Mouse (Mus musculus): ENCODE results near the gene Denr. TPM values are rescaled to one million over a fixed set of nuclear protein-coding genes. Genes with fewer than 3 reads are reported as not detected.
A peak's percentile ranks its signal among the peaks of the same experiment; 100 is the strongest.

Denr gene
- polyA plus RNA-seq, 1 experiment from 2014 or later: 177 TPM

DNA sequence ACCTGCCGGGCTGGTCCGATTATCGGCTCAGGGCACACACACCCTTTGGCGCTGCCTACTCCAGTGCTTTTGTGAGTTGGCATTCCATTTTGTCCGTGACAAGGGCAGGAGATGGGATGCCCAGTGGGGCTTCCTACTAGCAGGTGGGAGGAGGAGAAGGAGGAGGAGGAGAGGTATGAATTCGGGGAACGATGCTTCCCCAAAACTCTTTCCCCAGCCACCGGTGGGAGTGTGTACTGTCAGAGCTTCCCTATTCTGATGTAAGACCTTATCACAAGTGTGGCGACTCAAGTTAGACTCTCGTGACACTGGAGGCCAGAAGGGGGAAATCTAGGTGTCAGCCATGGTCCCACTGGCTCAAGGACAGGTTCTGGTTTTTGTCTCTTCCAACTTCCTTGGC is 22.6 kb upstream of the Denr start:
- H3K36me3 ChIP-seq (replicated peaks): no peaks in the 10 kb centered on the region

DNA sequence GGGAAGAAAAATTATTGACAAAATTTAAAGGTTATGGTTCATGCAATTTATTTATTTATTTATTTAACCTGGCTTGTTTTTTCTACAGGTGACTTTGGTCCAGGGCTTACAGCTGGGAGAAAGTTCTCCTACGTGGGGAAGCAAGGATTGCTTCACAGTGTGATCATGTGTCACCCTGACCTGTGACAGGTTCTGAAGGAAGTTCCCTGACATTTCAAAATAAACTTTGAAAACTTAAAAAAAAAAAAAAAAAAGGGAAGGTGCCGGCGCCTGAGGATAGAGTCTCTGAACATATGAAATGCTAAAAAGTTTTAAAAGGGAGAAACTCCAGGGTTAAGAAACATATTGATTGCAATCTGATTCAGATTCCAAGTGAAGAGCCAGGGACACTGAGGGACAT is 20.6 kb upstream of the Denr start:
- Histone ChIP-seq H3K4me1 (no peaks in the 10 kb centered on the region), H3K27ac (no peak overlapping the region), H3K36me3 (replicated peaks) (no peaks in the 10 kb centered on the region), H3K9me3 (no peaks in the 10 kb centered on the region), H3K4me3 (no peak overlapping the region), H3K27me3 (ENCODE audit: poor library complexity, severe bottlenecking) (no peaks in the 10 kb centered on the region)
- 88% methylated on average over 3 of the region's 3 CpGs for WGBS
- DNase-seq (ENCODE audit: extremely low spot score, low spot score): no peak

More for the DNA sequence above, 22.6 kb upstream of the Denr start:
- H3K9me3 ChIP-seq: no peaks in the 10 kb centered on the region
- H3K4me3 ChIP-seq: no peak overlapping the region
- H3K27me3 ChIP-seq (ENCODE audit: poor library complexity, severe bottlenecking): no peaks in the 10 kb centered on the region
- no peak overlapping the region for H3K27ac ChIP-seq
- no peak for DNase-seq (ENCODE audit: extremely low spot score, low spot score)
- WGBS: 85% methylated on average over 10 of the region's 10 CpGs
- no peaks in the 10 kb centered on the region for H3K4me1 ChIP-seq

DNA sequence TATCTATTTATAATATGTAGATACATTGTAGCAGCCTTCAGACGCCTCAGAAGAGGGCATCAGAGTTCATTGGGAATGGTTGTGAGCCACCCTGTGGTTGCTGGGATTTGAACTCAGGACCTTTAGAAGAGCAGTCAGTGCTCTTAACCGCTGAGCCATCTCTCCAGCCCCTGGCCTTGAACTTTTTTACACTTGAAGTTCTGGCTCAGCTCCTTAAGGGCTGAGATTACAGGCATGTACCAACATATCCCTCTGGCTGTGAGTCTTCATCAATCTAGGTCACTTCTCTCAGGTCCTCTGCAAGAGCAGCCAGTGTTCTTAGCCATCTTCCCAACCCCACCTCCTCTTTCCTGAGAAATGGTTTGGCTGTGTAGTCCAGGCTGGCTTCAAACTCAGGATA is 16.7 kb upstream of the Denr start:
- Histone ChIP-seq H3K9me3 (no peaks in the 10 kb centered on the region), H3K36me3 (replicated peaks) (no peaks in the 10 kb centered on the region), H3K4me3 (no peak overlapping the region), H3K27ac (no peak overlapping the region), H3K4me1 (no peaks in the 10 kb centered on the region), H3K27me3 (ENCODE audit: poor library complexity, severe bottlenecking) (no peaks in the 10 kb centered on the region)
- no peak for DNase-seq (ENCODE audit: extremely low spot score, low spot score)
- 82% methylated on average over 2 of the region's 2 CpGs for WGBS

DNA sequence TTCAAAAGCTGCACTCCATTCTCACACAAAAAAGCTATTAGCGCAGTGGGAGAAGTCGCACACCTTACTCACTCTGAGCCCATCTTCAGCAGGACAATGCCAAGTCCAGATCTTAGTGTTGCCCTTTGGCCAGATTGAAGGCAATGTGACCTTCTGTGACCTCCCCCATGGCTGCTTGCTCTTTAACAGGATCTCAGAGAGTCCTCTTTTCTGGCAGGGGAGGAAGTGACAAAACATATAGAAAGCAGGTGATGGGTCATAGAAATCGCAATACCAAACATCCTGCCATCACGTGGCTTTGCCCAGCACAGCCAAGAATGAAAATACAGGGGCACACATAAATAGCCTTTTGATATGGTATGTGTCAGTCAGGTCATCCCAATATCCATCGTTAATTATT is 16.0 kb upstream of the Denr start:
- no peak for DNase-seq (ENCODE audit: extremely low spot score, low spot score)
- Histone ChIP-seq H3K4me3 (no peak overlapping the region), H3K27me3 (ENCODE audit: poor library complexity, severe bottlenecking) (no peaks in the 10 kb centered on the region), H3K36me3 (replicated peaks) (no peaks in the 10 kb centered on the region), H3K9me3 (no peaks in the 10 kb centered on the region), H3K27ac (no peak overlapping the region), H3K4me1 (no peaks in the 10 kb centered on the region)
- WGBS: 85% methylated on average over 5 of the region's 5 CpGs

DNA sequence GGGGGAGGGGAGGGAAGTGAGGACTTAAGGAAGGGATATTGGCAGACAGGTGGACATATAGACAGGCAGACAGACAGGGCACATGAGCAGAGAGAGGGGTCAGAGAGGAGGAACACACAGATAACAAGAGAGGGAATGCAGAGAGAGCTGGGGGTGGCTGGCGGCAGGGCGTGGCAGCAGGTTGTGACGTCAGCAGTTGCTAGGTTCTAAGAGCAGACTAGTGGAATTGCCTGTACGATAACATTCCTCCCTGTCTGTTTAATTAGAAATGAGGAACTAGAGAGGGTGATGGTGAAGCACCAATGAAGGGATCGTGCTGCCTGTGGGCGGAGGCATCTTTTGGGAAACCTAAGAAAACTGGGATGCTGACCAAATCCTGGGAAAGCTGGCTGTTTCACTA is 15.3 kb upstream of the Denr start:
- Histone ChIP-seq H3K4me1 (no peaks in the 10 kb centered on the region), H3K9me3 (no peaks in the 10 kb centered on the region), H3K36me3 (replicated peaks) (no peaks in the 10 kb centered on the region), H3K4me3 (no peak overlapping the region), H3K27ac (no peak overlapping the region), H3K27me3 (ENCODE audit: poor library complexity, severe bottlenecking) (no peaks in the 10 kb centered on the region)
- WGBS: 51% methylated on average over 6 of the region's 6 CpGs
- DNase-seq (ENCODE audit: extremely low spot score, low spot score): no peak

DNA sequence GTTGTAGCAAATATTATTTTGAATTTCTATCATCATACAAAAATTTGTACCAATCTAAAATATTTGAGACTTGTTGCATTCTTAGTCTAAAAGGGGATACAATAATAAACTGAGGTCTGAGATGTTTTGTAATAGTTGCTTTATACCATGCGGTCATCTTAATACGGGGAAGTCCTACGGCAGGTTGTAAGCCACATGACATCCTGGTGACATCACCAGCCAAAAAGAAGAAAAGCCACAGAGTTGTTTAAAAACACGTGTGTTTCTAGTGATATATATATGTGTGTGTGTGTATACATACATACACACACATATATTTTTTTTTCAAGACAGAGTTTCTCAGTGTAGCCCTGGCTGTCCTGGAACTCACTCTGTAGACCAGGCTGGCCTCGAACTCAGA is 13.5 kb upstream of the Denr start:
- WGBS: 93% methylated on average over 5 of the region's 5 CpGs
- Histone ChIP-seq H3K4me3 (no peak overlapping the region), H3K36me3 (replicated peaks) (no peaks in the 10 kb centered on the region), H3K4me1 (no peaks in the 10 kb centered on the region), H3K27ac (no peak overlapping the region), H3K27me3 (ENCODE audit: poor library complexity, severe bottlenecking) (no peaks in the 10 kb centered on the region), H3K9me3 (no peaks in the 10 kb centered on the region)
- no peak for DNase-seq (ENCODE audit: extremely low spot score, low spot score)

DNA sequence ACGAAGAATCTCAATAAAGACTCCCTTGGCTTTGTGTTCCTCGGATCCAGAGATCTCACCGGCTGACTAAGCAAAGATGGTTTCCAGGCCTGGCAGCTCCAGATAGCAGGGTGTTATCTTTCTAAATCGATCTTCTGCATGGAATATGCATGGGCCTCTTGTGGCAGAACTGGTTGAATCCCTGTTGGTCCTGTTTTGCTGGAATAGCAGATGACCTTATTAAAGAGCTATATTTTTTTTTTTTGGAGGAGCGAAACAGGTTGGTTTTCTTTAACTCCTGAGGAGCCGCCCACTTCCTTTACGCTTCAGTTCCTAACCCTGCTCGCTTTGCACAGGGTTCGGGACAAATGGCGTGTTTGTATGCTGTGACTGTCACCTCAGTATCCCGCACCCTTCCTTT is 10.6 kb upstream of the Denr start:
- Histone ChIP-seq H3K9me3 (no peaks in the 10 kb centered on the region), H3K36me3 (replicated peaks) (no peaks in the 10 kb centered on the region), H3K4me1 (no peaks in the 10 kb centered on the region), H3K27me3 (ENCODE audit: poor library complexity, severe bottlenecking) (no peaks in the 10 kb centered on the region), H3K27ac (no peak overlapping the region), H3K4me3 (no peak overlapping the region)
- 88% methylated on average over 11 of the region's 11 CpGs for WGBS
- DNase-seq (ENCODE audit: extremely low spot score, low spot score): no peak

DNA sequence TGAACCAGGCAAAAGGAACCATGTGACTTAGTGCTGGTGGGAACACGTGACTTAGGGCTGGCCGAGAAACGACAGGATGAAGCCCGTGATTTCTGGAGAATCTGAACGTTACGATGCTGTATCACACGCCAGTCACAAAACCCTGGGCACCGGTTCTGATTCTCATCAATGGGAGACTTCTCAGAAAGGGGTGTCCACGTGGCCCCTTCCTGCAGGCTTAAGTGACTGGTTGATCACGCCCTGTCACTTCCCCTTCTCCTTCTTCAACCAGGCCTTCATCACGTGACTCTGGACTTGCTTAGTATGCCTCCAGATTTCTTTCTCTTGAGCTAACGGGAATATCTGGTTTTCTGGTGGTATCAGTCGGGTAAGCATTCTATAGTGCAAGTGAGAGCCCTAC is 9.6 kb upstream of the Denr start:
- H3K36me3 ChIP-seq (replicated peaks): no peaks in the 10 kb centered on the region
- H3K27ac ChIP-seq: no peak overlapping the region
- H3K4me1 ChIP-seq: no peaks in the 10 kb centered on the region
- H3K4me3 ChIP-seq: no peak overlapping the region
- no peak for DNase-seq (ENCODE audit: extremely low spot score, low spot score)
- WGBS: 90% methylated on average over 13 of the region's 13 CpGs
- no peaks in the 10 kb centered on the region for H3K27me3 ChIP-seq (ENCODE audit: poor library complexity, severe bottlenecking)
- no peaks in the 10 kb centered on the region for H3K9me3 ChIP-seq

DNA sequence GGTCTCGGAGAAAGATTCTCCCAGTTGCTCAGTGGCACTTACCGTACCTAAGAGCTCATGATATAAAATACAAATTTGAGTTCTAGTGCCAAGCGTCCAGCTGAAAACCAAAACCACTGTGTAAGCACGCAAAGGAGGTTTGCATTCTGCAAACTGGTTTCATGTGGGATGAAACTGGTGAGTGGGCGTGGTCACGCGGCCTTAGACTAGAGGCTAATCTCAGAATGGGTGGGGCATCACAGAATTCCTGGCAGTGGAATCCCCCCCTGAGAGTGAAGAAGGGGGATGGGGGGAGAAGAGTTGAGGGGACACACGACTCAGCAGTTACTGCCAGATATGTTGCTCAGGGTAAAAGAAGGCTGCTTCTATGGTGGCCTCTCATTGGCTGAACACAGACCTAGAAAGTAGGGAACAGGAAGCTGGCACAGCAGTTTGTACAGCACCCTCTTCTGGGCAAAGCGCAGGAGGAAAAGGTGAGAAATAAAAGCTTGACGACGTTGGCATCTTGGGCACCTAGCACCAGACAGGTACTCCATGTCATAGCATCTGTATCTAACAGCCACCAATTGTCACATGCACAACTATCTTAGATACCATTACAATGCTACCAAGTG is 2.8 kb upstream of the Denr start:
- H3K27ac ChIP-seq: no peak overlapping the region
- DNase-seq (ENCODE audit: extremely low spot score, low spot score): no peak
- H3K36me3 ChIP-seq (replicated peaks): peaks cover 10% of the 10 kb centered on the region
- peaks cover 22% of the 10 kb centered on the region for H3K4me1 ChIP-seq
- no peaks in the 10 kb centered on the region for H3K9me3 ChIP-seq
- H3K4me3 ChIP-seq: no peak overlapping the region
- no peaks in the 10 kb centered on the region for H3K27me3 ChIP-seq (ENCODE audit: poor library complexity, severe bottlenecking)
- WGBS: 79% methylated on average over 11 of the region's 11 CpGs

DNA sequence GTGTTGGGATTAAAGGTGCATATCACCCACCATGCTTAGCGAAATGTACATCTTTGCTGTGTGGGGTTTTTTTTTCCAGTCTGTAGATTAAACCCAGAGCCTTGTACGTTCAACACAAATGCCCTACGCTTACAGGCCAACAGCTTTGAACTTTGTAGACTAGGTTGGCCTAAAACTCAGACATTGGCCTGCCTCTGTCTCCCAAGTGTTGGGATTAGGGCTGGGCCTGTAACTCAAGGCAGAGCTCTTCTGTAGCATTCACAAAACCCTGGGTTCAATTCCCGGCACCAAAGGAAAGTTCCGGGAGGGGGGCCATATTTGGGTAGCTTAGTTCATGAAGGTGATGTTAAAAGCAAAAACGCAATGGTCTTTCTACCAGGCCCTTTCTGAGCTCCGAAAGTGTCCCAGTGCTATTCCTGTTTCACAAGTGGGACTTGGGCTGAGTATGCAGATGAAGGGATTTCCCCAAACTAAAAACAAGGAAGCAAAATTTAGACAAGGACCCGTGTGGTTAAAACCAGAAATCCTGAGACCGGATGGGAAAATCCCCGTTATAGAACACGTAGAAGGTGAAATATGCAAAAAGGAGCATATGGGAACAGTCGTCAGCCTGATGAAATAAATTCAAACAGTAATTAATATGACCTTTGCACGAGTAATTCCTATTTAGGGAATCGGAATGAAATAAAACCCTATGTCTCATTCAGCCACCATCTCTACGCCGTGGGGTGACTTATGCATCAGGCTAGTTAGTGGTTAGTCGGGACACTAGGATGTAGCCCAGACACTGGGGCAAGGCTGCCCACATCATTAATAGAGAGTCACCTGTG is 614 bp upstream of the Denr start:
- H3K4me3 ChIP-seq: peak overlapping the region; percentile 98
- no peaks in the 10 kb centered on the region for H3K27me3 ChIP-seq (ENCODE audit: poor library complexity, severe bottlenecking)
- 0 out of 2 replicates have a peak overlapping the region, but pooled peaks have one; percentile 97 for H3K27ac ChIP-seq
- DNase-seq (ENCODE audit: extremely low spot score, low spot score): no peak
- 75% methylated on average over 17 of the region's 17 CpGs for WGBS
- H3K9me3 ChIP-seq: no peaks in the 10 kb centered on the region
- H3K36me3 ChIP-seq (replicated peaks): peaks cover 32% of the 10 kb centered on the region
- H3K4me1 ChIP-seq: peaks cover 22% of the 10 kb centered on the region

DNA sequence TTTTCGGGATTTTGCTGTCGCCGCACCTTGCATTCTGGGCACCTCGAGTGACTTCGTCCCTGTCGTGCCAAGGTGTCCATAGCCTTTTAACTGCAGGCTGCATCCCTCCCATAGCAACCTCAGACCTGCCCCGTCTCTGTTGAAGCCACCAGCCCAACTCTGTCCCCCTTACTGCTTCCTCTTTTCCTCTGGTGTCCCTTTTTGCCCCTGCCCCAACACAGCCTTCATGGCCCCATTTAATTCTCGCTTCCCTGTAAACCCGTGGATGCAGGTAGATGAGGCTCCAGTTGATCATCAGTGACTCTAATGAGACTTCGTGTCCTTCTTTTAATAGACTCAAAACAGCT is 629 bp downstream of the Denr start:
- 6% methylated on average over 10 of the region's 10 CpGs for WGBS
- H3K27ac ChIP-seq: peak overlapping the region; percentile 97
- peaks cover 44% of the 10 kb centered on the region for H3K36me3 ChIP-seq (replicated peaks)
- H3K4me3 ChIP-seq: peak overlapping the region; percentile 98
- H3K9me3 ChIP-seq: no peaks in the 10 kb centered on the region
- peaks cover 22% of the 10 kb centered on the region for H3K4me1 ChIP-seq
- no peak for DNase-seq (ENCODE audit: extremely low spot score, low spot score)
- H3K27me3 ChIP-seq (ENCODE audit: poor library complexity, severe bottlenecking): no peaks in the 10 kb centered on the region

DNA sequence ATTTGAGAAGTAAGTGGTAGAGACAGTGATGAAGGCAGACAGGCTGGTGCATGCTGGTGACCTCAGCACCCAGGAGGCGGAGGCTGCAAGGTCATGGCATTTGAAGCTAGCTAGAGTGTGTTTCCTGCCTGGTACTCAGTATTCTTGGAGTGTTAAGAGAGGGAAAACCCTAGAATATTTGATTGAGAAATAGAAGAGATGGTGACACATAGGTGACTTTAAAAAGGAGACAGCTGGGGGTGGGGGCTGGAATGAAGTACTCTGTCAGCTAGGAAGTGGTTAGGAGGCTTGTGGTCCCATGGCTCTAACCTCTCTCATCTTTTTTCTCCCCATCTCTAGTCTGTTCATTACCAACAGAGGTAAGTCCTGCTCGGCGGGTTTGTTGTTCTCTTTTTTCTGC is 7.9 kb downstream of the Denr start:
- 92% methylated on average over 3 of the region's 3 CpGs for WGBS
- peaks cover 99% of the 10 kb centered on the region for H3K36me3 ChIP-seq (replicated peaks)

DNA sequence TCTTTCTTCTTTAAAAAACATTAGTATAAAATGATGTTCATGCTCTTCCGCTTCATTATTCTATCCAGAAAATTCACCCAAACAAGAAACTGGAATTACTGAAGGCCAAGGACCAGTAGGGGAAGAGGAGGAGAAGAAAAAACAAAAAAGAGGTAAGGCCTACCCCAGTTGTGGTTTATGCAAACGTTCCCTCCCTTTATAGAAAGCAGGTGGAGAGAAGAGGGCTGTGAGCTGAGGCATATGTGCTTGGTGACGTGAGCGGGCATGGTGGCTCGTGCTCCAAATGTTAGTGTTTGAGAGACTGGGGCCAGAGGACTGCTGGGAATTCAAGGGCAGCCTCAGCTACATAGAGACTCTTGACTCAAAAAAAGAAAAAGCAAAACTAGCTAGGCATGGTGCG is 15.1 kb downstream of the Denr start:
- Histone ChIP-seq H3K4me1 (no peaks in the 10 kb centered on the region), H3K4me3 (no peak overlapping the region), H3K9me3 (no peaks in the 10 kb centered on the region), H3K27ac (no peak overlapping the region), H3K27me3 (ENCODE audit: poor library complexity, severe bottlenecking) (no peaks in the 10 kb centered on the region), H3K36me3 (replicated peaks) (peaks cover 98% of the 10 kb centered on the region)
- DNase-seq (ENCODE audit: extremely low spot score, low spot score): no peak
- WGBS: 94% methylated on average over 6 of the region's 6 CpGs

More for the DNA sequence above, 7.9 kb downstream of the Denr start:
- H3K4me3 ChIP-seq: no peak overlapping the region
- H3K9me3 ChIP-seq: no peaks in the 10 kb centered on the region
- no peaks in the 10 kb centered on the region for H3K4me1 ChIP-seq
- no peaks in the 10 kb centered on the region for H3K27me3 ChIP-seq (ENCODE audit: poor library complexity, severe bottlenecking)
- DNase-seq (ENCODE audit: extremely low spot score, low spot score): no peak
- H3K27ac ChIP-seq: no peak overlapping the region

All from forebrain, embryonic 10.5 days (tissue).